Mouse (Mus musculus): ENCODE results near the gene 1110008L16Rik. TPM values are rescaled to one million over a fixed set of nuclear protein-coding genes. Genes with fewer than 3 reads are reported as not detected.
"Not testable (repeated sequence)": the region's sequence is repeated elsewhere in the genome, so short reads cannot be mapped to it uniquely, and the experiment has no call there.

Gene 1110008L16Rik
- polyA plus RNA-seq, 1 experiment from 2014 or later: 14.2 TPM

DNA sequence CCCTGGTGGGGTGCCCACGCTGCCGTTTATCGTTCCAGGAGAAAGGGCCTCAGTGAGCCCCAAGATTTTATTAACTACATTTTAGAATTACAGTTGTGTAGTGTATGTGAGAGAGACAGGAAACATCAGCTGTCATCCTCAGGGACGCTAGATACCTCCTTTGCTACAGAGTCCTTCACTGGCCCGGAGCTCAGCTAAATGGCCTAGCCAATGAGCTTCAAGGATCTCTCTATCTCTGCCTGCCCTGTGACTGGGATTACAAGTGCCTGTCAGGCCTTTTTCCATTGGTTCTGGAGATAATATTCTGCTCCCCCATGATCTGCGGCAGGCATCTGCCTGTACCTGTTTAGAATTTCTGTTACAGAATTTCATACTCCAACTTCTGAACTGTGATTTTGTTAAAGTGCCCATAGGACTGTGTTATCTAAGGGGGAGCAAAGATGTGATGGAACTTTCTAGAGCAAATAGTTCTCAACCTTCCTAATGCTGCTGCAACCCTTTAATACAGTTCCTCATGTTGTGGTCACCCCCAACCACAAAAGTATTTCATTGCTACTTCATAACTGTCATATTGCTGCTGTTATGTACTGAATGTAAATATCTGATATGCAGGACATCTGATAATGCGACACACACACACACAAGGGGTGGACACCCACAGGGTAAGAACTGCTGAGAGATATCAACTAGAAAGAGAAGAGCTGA lies 87.9 kb downstream of the 1110008L16Rik start:
- H3K27me3 ChIP-seq (ENCODE audit: insufficient read depth, poor library complexity, severe bottlenecking): no peaks in the 10 kb centered on the region
- WGBS: 62% methylated on average over 7 of the region's 7 CpGs
- DNase-seq (ENCODE audit: low spot score): no peak
- H3K9me3 ChIP-seq: no peaks in the 10 kb centered on the region
- H3K4me3 ChIP-seq: no peak overlapping the region
- peaks cover 28% of the 10 kb centered on the region for H3K4me1 ChIP-seq
- no peaks in the 10 kb centered on the region for H3K36me3 ChIP-seq
- H3K27ac ChIP-seq: no peak overlapping the region

DNA sequence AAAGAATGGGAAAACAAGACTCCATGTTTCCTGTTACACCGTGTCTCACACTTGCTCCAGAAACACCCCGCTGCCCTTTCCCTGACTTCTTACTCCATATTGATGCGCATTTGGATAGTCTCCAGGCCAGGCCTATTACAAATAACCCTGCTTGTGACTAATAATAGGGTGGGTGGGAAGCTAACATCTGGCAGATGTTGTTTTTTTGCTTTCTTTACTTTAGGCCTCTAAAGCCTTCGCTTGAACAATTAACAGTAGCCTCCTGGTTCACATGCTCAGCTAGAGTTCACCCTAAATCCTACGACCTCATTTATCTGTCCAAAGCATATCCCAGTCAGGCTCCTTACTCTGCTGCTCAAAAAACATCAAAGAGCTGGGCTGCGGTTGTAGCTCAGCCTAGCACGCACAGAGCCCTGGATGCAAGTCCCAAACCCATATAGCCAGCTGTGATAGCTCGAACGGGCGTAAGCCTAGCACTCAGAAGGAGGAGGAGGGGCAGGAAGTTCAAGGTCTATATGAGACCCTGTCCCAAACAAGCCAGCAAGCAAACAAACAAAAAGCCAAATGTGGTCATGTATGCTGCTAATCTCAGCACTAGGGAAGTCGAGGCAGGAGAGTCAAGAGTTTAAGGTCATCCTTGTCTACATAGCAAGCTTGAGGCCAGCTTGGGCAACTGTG lies 88.5 kb downstream of the 1110008L16Rik start:
- no peak for DNase-seq (ENCODE audit: low spot score)
- H3K9me3 ChIP-seq: no peaks in the 10 kb centered on the region
- peaks cover 28% of the 10 kb centered on the region for H3K4me1 ChIP-seq
- no peaks in the 10 kb centered on the region for H3K36me3 ChIP-seq
- no peak overlapping the region for H3K4me3 ChIP-seq
- no peaks in the 10 kb centered on the region for H3K27me3 ChIP-seq (ENCODE audit: insufficient read depth, poor library complexity, severe bottlenecking)
- H3K27ac ChIP-seq: 0 out of 2 replicates have a peak overlapping the region, but pooled peaks have one; percentile 5
- 75% methylated on average over 11 of the region's 11 CpGs for WGBS

DNA sequence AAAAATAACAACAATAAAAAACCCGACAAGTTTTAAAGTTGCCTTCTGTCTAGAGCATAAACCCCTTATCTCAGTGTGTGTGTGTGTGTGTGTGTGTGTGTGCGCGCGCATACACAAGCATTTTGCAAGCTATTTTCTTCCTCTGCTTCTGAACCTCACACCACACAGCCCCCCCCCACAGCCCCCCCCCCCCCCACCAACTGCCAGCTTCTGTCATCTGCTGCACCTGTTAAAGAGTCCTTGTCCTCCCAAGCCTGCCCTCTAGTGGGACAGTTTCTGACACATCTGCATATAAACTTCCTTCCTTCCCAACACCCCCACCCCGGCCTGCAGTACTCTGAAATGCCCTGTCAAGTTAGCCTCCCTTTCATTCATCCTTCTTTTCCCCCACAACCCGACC lies 89.1 kb downstream of the 1110008L16Rik start:
- 69% methylated on average over 6 of the region's 6 CpGs for WGBS
- DNase-seq (ENCODE audit: low spot score): no peak
- H3K27ac ChIP-seq: 0 out of 2 replicates have a peak overlapping the region, but pooled peaks have one; percentile 5
- no peaks in the 10 kb centered on the region for H3K9me3 ChIP-seq
- no peaks in the 10 kb centered on the region for H3K36me3 ChIP-seq
- no peaks in the 10 kb centered on the region for H3K27me3 ChIP-seq (ENCODE audit: insufficient read depth, poor library complexity, severe bottlenecking)
- H3K4me1 ChIP-seq: peaks cover 28% of the 10 kb centered on the region
- no peak overlapping the region for H3K4me3 ChIP-seq

DNA sequence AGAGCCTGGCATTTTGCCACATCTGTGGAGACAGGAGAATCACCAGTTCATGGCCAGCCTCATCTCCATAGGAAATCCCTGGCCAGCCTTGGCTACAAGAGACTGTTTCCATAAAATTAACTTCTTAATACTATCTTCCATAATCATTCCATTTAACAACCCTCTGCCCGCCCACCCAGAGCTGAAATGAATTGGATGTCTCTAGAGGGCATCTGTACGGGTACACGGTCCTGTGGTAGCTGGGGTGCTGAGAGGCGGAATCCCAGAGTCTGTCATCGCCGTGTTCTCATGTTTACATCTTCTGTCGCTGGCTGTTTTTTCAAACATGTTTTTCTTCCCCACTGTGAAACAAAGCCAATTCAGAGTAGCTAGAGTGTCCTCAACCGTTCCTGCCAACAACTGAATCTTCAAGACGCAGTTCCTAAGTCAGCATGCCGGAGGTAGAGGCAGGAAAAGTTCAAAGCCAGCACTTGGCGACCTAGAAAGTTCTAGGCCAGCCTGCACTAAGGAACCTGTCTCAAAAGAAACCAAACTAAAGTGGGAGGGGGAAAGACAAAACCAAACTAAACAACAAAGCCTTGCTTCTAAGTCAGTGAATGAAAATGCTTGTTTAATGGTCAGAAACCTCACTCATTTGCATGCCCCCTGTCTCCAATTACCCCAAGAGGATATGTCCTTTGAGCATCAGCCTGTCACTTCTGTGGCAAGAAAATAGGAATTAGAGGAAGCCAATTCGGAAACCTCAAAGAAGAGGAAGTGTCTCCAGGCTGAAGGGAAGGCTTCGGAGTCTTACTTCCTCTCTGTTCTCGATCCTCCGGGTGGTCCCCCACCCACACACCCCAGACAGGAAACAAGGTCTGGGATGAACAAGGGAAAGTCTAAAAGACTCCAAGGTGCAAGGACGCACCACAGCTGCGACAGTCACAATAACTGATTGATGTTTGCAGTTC lies 90.0 kb downstream of the 1110008L16Rik start:
- 68% methylated on average over 17 of the region's 17 CpGs for WGBS
- Histone ChIP-seq H3K9me3 (no peaks in the 10 kb centered on the region), H3K4me1 (peaks cover 28% of the 10 kb centered on the region), H3K4me3 (no peak overlapping the region), H3K27ac (no peak overlapping the region), H3K27me3 (ENCODE audit: insufficient read depth, poor library complexity, severe bottlenecking) (no peaks in the 10 kb centered on the region), H3K36me3 (no peaks in the 10 kb centered on the region)
- no peak for DNase-seq (ENCODE audit: low spot score)

DNA sequence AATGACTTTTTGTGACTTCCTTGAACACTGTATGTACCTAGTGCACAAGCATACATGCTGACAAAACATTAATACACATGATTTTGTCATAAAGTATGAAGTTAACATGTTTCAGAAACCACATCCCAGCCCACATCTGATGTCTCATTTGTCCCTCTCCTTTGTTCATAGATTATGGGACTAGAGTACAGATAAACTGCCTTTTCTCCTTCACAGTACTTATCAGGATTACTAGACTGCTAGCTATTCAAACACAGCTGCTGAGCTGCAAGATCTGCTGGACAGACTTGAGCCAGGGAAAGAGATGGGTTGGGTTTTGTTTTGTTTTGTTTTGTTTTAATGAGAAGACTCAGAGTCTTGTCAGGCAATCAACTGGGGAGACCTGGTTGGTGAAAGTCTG lies 92.7 kb downstream of the 1110008L16Rik start:
- peaks cover 17% of the 10 kb centered on the region for H3K4me1 ChIP-seq
- no peaks in the 10 kb centered on the region for H3K27me3 ChIP-seq (ENCODE audit: insufficient read depth, poor library complexity, severe bottlenecking)
- H3K4me3 ChIP-seq: no peak overlapping the region
- H3K36me3 ChIP-seq: no peaks in the 10 kb centered on the region
- DNase-seq (ENCODE audit: low spot score): no peak
- no peaks in the 10 kb centered on the region for H3K9me3 ChIP-seq
- no peak overlapping the region for H3K27ac ChIP-seq

DNA sequence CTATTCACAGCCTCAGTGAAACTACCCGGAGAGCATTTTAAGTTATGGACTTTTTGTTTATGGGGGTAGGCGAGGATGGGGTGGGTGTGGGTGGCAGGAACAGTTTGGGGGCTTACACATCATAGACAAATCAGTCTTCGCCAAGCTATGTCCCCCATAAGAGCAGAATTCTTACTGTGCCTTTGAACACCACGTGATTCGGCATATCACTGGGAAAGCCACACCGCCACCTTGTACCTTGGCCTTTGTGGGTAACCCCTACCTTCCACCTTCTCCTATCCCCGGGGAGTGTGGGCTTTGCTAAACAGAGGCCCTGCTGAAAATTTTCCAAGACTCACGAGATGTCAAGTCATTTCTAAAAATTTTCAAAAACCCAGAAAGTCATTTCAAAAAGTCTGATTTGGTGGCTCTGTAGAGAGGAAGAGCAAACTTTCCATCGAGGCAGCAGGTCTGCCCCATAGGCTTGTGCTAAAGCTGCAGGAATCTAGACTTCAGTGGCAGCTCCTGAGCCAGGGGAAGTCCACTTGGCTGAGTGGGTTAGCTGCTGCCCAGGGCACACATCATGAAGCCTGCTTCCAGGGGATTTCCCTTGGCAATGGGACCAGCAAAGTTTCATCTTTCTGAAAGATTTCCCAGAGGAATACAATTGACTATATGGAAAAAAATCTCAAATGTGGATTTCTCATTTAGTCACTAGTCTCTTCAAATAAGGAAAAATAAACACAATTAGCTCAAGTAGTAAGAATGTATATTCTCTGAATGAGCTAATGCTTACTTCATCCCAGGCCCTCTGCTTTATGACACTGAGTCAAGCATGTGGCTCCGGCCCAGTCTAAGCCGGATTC lies 93.6 kb downstream of the 1110008L16Rik start:
- no peaks in the 10 kb centered on the region for H3K9me3 ChIP-seq
- H3K27me3 ChIP-seq (ENCODE audit: insufficient read depth, poor library complexity, severe bottlenecking): no peaks in the 10 kb centered on the region
- no peaks in the 10 kb centered on the region for H3K36me3 ChIP-seq
- H3K27ac ChIP-seq: no peak overlapping the region
- DNase-seq (ENCODE audit: low spot score): no peak
- H3K4me1 ChIP-seq: peaks cover 14% of the 10 kb centered on the region; the same call in 1 of the 2 replicates
- 78% methylated on average over 11 of the region's 11 CpGs for WGBS
- no peak overlapping the region for H3K4me3 ChIP-seq

DNA sequence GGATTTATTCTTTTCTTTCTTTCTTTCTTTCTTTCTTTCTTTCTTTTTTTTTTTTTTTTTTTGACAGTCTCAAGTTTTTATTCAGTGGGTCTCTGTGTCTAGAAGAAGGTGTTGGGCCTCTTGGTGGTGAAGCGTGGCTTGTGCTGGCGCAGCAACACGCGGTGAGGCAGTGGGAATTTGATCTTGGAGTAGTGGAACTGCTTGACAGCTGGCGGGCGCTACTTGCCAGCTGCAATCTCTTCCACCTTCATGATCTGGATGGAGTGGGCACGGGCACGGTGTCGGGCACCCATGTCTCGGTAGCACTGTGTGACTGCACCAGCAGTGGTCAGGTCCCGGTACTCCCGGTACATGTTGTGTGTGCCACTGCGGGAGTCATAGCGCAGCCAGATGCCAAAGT lies 96.2 kb downstream of the 1110008L16Rik start:
- H3K36me3 ChIP-seq; H3K9me3 ChIP-seq; H3K27ac ChIP-seq; DNase-seq (ENCODE audit: low spot score); H3K4me3 ChIP-seq; H3K27me3 ChIP-seq (ENCODE audit: insufficient read depth, poor library complexity, severe bottlenecking): not testable (repeated sequence)
- H3K4me1 ChIP-seq: peaks cover 17% of the 10 kb centered on the region
- 82% methylated on average over 14 of the region's 14 CpGs for WGBS

DNA sequence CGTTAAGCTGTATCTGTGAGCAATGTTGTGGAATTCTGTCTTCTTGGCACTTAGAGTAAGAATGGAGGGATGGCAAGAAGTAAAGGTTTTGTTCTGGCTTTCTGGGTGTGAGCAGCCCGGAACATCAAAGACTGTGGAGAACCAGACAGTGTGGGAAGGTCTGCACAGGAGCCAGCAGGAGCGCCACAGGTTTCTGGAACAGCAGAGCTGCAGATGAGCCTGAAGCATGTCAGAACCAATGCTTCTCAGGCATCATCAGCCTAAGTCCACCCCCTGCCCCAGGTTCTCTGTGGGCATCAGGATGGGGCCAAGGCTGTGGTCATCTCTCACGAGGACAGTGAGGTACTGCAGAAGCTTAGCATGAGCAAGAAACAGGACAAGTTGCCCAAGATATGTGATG lies 97.2 kb downstream of the 1110008L16Rik start:
- Histone ChIP-seq H3K4me1 (peaks cover 17% of the 10 kb centered on the region), H3K9me3 (no peaks in the 10 kb centered on the region), H3K27ac (no peak overlapping the region), H3K36me3 (no peaks in the 10 kb centered on the region; the same call in 1 of the 2 replicates), H3K27me3 (ENCODE audit: insufficient read depth, poor library complexity, severe bottlenecking) (no peaks in the 10 kb centered on the region), H3K4me3 (no peak overlapping the region)
- 89% methylated on average over 4 of the region's 4 CpGs for WGBS
- no peak for DNase-seq (ENCODE audit: low spot score)

DNA sequence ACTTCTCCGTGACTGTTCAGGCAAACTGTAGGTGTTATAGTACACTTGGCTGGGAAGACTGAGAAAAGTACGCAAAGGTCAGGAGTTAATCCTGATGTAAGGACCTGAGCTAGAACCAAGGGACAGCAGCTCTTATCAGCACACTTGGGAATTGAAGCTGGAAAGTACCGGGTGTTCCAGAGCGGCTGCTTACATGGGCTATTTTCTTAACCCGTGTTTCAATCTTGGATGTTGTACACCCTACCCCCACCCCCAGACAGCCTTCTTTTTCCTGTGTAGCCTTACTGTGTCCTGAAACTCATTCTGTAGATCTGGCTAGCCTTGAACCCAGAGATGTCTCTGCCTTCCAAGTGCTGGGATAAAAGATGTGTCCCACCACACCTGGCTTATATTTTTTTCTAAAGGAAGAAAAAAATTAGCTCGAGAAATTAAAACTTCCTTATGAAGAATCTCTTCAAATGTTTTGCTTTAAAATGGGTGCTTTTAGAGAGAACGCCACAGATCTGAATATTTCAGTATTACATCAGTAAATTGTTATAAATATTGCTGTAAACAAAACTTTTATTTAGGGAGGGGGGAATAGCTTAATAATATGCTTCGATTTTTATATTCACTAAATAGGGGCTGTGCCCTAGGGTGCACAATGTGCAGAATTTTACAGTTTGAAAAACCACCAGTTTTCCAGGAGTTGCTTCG lies 98.3 kb downstream of the 1110008L16Rik start:
- H3K36me3 ChIP-seq: no peaks in the 10 kb centered on the region; the same call in 1 of the 2 replicates
- peaks cover 17% of the 10 kb centered on the region for H3K4me1 ChIP-seq
- no peaks in the 10 kb centered on the region for H3K9me3 ChIP-seq
- peak overlapping the region; percentile 95 for H3K27ac ChIP-seq
- H3K4me3 ChIP-seq: peak overlapping the region; percentile 97
- no peak for DNase-seq (ENCODE audit: low spot score)
- H3K27me3 ChIP-seq (ENCODE audit: insufficient read depth, poor library complexity, severe bottlenecking): no peaks in the 10 kb centered on the region
- WGBS: 63% methylated on average over 9 of the region's 9 CpGs

DNA sequence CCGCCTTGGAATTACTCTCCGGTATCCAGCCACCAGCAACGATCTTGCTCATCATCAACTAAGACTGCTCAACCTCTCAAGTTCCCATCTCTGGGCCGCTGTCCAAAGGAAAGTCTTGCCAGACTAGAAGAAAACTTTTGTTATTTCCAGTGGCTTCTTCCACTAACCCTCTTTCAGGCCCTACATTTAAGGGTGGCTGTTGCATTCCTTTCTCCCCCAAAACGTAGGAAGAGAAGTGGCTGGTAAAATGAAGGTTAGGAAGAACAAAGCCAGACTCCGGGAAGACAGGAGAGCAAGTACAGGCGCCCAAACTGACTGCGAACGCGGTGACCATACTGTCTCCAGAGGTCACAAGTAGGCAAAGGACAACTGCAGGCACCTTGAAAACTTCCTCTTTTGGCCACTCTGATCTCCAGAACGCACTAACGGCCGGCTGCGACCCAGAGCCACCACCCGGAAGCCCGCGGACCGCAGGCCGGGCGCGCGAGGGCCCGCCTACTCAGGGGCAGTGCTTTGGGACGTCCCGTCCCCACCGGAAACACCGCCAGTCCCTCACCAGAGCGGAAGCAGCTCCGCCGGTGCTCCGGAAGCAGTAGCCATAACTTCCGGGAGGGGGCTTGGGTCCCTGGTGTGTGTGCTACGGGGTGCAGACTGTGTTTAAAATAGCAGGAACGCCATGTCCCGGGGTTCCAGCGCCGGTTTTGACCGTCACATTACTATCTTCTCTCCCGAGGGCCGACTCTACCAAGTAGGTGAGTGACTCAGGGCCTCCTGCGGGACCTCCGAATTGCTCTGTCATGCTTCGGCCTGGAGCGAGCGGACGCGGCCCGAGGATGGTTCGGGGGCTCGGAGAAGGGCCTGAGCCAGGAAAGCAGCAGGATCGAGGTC lies 99.1 kb downstream of the 1110008L16Rik start:
- H3K4me1 ChIP-seq: peaks cover 17% of the 10 kb centered on the region
- no peaks in the 10 kb centered on the region for H3K27me3 ChIP-seq (ENCODE audit: insufficient read depth, poor library complexity, severe bottlenecking)
- peak; percentile 97 for DNase-seq (ENCODE audit: low spot score)
- peak overlapping the region; percentile 95 for H3K27ac ChIP-seq
- peaks cover 4% of the 10 kb centered on the region; the same call in 1 of the 2 replicates for H3K36me3 ChIP-seq
- H3K4me3 ChIP-seq: peak overlapping the region; percentile 97
- no peaks in the 10 kb centered on the region for H3K9me3 ChIP-seq
- WGBS: 2% methylated on average over 51 of the region's 51 CpGs

DNA sequence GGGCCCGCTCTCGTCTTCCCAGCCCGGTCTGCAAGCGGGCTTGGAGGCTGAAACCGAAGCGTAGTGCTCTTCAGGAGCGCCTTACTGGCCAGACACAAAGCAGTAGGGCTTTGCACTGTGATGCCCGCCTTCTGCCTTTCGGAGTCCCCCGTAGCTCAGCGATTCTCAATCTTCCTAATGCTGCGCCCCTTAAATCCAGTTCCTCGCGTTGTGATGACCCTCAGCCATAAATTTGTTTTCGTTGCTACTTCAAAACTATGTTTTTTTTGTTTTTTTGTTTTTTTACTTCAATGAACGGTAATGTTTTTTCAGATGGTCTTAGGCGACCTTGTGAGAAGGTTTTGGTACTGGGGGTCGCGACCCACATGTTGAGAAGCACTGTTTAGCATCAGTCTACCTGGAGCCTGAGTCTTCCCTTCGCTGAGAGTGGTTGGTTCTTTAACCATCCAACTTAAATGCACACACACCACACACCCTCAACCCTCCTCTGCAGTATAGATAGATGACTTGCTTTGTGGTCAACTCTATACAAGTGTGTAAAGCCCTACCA lies 99.8 kb downstream of the 1110008L16Rik start:
- 2% methylated on average over 20 of the region's 20 CpGs for WGBS
- Histone ChIP-seq H3K4me1 (peaks cover 17% of the 10 kb centered on the region), H3K27ac (peak overlapping the region; percentile 95), H3K9me3 (no peaks in the 10 kb centered on the region), H3K4me3 (peak overlapping the region; percentile 97), H3K36me3 (peaks cover 11% of the 10 kb centered on the region; the same call in 1 of the 2 replicates), H3K27me3 (ENCODE audit: insufficient read depth, poor library complexity, severe bottlenecking) (no peaks in the 10 kb centered on the region)
- no peak for DNase-seq (ENCODE audit: low spot score)
